Mouse (Mus musculus) CH12.LX (cell line): ENCODE measurements around the gene Lbhd1. TPM values are rescaled to one million over a fixed set of nuclear protein-coding genes. Genes with fewer than 3 reads are reported as not detected.

ENCODE experiments used
- DNase-seq: peaks from one replicate; pipeline ENCODE4 v3.0.0-alpha.2; 2013; ENCODE audit errors: extremely low read depth
- H3K27ac ChIP-seq: 2 replicates; pipeline ENCODE4 v1.5.1; 2012; ENCODE audit warnings: low read depth, mild to moderate bottlenecking, control low read depth, moderate library complexity; ENCODE audit not compliant: insufficient read depth
- H3K27me3 ChIP-seq: replicated peaks from 2 replicates; pipeline ENCODE3; 2012; ENCODE audit warnings: inconsistent platforms
- H3K36me3 ChIP-seq, 2 experiments: replicated peaks in 1 of 2; 2 replicates each; pipeline versions ENCODE3 to v1.6.1; 2012; ENCODE audit warnings: inconsistent platforms in 1 of 2, low read length in 1 of 2, mild to moderate bottlenecking in 1 of 2, mixed read lengths in 1 of 2, moderate library complexity in 1 of 2; ENCODE audit not compliant: control insufficient read depth in 1 of 2, insufficient read depth in 1 of 2
- H3K4me1 ChIP-seq, 2 experiments: 2 replicates each; pipeline ENCODE4 v1.6.1; 2012; ENCODE audit warnings: inconsistent platforms in 1 of 2, moderate library complexity in 1 of 2; ENCODE audit not compliant: insufficient read depth in 2 of 2, control insufficient read depth in 1 of 2
- H3K4me2 ChIP-seq: 2 replicates; pipeline ENCODE4 v1.6.1; 2012; ENCODE audit warnings: low read depth, mild to moderate bottlenecking, control low read depth; ENCODE audit not compliant: poor library complexity, insufficient read depth, severe bottlenecking
- H3K4me3 ChIP-seq, 3 experiments: fragments of 150-350 bp in 1 of 3; sonication (generic) in 1 of 3; replicated peaks in 1 of 3; 2 replicates each; pipeline versions ENCODE3 to v1.5.1; 2011 to 2012; ENCODE audit warnings: low read depth in 2 of 3, low read length in 2 of 3, mild to moderate bottlenecking in 2 of 3, moderate library complexity in 2 of 3, control low read depth in 1 of 3, improper control_type of control experiment in 1 of 3, inconsistent platforms in 1 of 3, mixed read lengths in 1 of 3; ENCODE audit not compliant: poor library complexity in 1 of 3
- H3K79me2 ChIP-seq: replicated peaks from 2 replicates; pipeline ENCODE4 v1.6.1; 2012; ENCODE audit warnings: mild to moderate bottlenecking, moderate library complexity; ENCODE audit not compliant: control insufficient read depth, poor library complexity, insufficient read depth, severe bottlenecking; ENCODE audit errors: extremely low read depth
- H3K9ac ChIP-seq: 2 replicates; pipeline ENCODE4 v1.6.1; 2012; ENCODE audit warnings: low read depth, mild to moderate bottlenecking, control low read depth, moderate library complexity; ENCODE audit not compliant: insufficient read depth
- H3K9me3 ChIP-seq: replicated peaks from 2 replicates; pipeline ENCODE3; 2012; ENCODE audit warnings: low read length, inconsistent platforms, mixed read lengths
- BHLHE40 ChIP-seq: IDR thresholded peaks from 2 replicates; pipeline ENCODE4 v1.6.1; 2011; ENCODE audit warnings: mild to moderate bottlenecking, low read depth, low read length, improper control_type of control experiment
- CHD1 ChIP-seq: IDR thresholded peaks from 2 replicates; pipeline ENCODE4 v1.6.1; 2012; ENCODE audit warnings: low read depth, low read length, improper control_type of control experiment, inconsistent platforms
- CHD2 ChIP-seq: IDR thresholded peaks from 2 replicates; pipeline ENCODE4 v1.6.1; 2011; ENCODE audit warnings: low read length, improper control_type of control experiment
- E2F4 ChIP-seq: IDR thresholded peaks from 2 replicates; pipeline ENCODE4 v1.6.1; 2011; ENCODE audit warnings: low read depth, low read length, improper control_type of control experiment; ENCODE audit not compliant: insufficient replicate concordance
- ELF1 ChIP-seq: IDR thresholded peaks from 2 replicates; pipeline ENCODE4 v1.6.1; 2014; ENCODE audit warnings: low read depth, mild to moderate bottlenecking, inconsistent platforms, low read length, improper control_type of control experiment
- EP300 ChIP-seq: IDR thresholded peaks from 2 replicates; pipeline ENCODE4 v1.6.1; 2011; ENCODE audit warnings: low read length, improper control_type of control experiment
- ETS1 ChIP-seq: conservative IDR thresholded peaks from 2 replicates; pipeline ENCODE4 v1.6.1; 2012; ENCODE audit warnings: low read depth, mild to moderate bottlenecking, inconsistent platforms, low read length, improper control_type of control experiment, moderate library complexity
- HCFC1 ChIP-seq: IDR thresholded peaks from 2 replicates; pipeline ENCODE4 v1.6.1; 2012; ENCODE audit warnings: low read depth, mild to moderate bottlenecking, inconsistent platforms, low read length, improper control_type of control experiment
- IRF4 ChIP-seq: IDR thresholded peaks from 2 replicates; pipeline ENCODE4 v1.6.1; 2014; ENCODE audit warnings: low read depth, mild to moderate bottlenecking, inconsistent platforms, low read length, improper control_type of control experiment
- KAT2A ChIP-seq: IDR thresholded peaks from 2 replicates; pipeline ENCODE4 v1.6.1; 2012; ENCODE audit warnings: low read length, improper control_type of control experiment, inconsistent platforms; ENCODE audit not compliant: insufficient replicate concordance
- MAX ChIP-seq: IDR thresholded peaks from 2 replicates; pipeline ENCODE4 v1.6.1; 2011; ENCODE audit warnings: low read length, improper control_type of control experiment
- MAZ ChIP-seq: IDR thresholded peaks from 2 replicates; pipeline ENCODE4 v1.6.1; 2012; ENCODE audit warnings: low read depth, mild to moderate bottlenecking, inconsistent platforms, low read length, improper control_type of control experiment, moderate library complexity
- MEF2A ChIP-seq: IDR thresholded peaks from 2 replicates; pipeline ENCODE4 v1.6.1; 2014; ENCODE audit warnings: low read depth, mild to moderate bottlenecking, inconsistent platforms, low read length, improper control_type of control experiment, borderline replicate concordance
- MXI1 ChIP-seq: IDR thresholded peaks from 2 replicates; pipeline ENCODE4 v1.6.1; 2011; ENCODE audit warnings: mild to moderate bottlenecking, low read depth, low read length, improper control_type of control experiment
- MYC ChIP-seq: IDR thresholded peaks from 2 replicates; pipeline ENCODE4 v1.6.1; 2011; ENCODE audit warnings: low read depth, mild to moderate bottlenecking, improper control_type of control experiment, low read length
- NRF1 ChIP-seq: IDR thresholded peaks from 2 replicates; pipeline ENCODE4 v1.6.1; 2014; ENCODE audit warnings: low read depth, mild to moderate bottlenecking, inconsistent platforms, low read length, improper control_type of control experiment, moderate library complexity
- PAX5 ChIP-seq: IDR thresholded peaks from 2 replicates; pipeline ENCODE4 v1.6.1; 2012; ENCODE audit warnings: low read length, inconsistent platforms, mixed read lengths
- POLR2A ChIP-seq: IDR thresholded peaks from 2 replicates; pipeline ENCODE4 v1.6.1; 2011; ENCODE audit warnings: low read depth, mild to moderate bottlenecking, improper control_type of control experiment, low read length
- POLR2AphosphoS2 ChIP-seq: IDR thresholded peaks from 2 replicates; pipeline ENCODE4 v1.6.1; 2011; ENCODE audit warnings: low read depth, low read length, improper control_type of control experiment
- SIN3A ChIP-seq: IDR thresholded peaks from 2 replicates; pipeline ENCODE4 v1.6.1; 2012; ENCODE audit warnings: low read length, improper control_type of control experiment, inconsistent platforms
- SMC3 ChIP-seq: IDR thresholded peaks from 2 replicates; pipeline ENCODE4 v1.6.1; 2011; ENCODE audit warnings: low read depth, low read length, improper control_type of control experiment
- TBP ChIP-seq: conservative IDR thresholded peaks from 2 replicates; pipeline ENCODE4 v1.6.1; 2011; ENCODE audit warnings: low read depth, low read length, improper control_type of control experiment
- TCF12 ChIP-seq: IDR thresholded peaks from 2 replicates; pipeline ENCODE4 v1.6.1; 2014; ENCODE audit warnings: low read depth, mild to moderate bottlenecking, inconsistent platforms, low read length, improper control_type of control experiment
- UBTF ChIP-seq: IDR thresholded peaks from 2 replicates; pipeline ENCODE4 v1.6.1; 2012; ENCODE audit warnings: low read depth, mild to moderate bottlenecking, inconsistent platforms, low read length, improper control_type of control experiment, moderate library complexity
- USF1 ChIP-seq: IDR thresholded peaks from 2 replicates; pipeline ENCODE4 v1.6.1; 2014; ENCODE audit warnings: low read depth, mild to moderate bottlenecking, inconsistent platforms, low read length, improper control_type of control experiment
- ZMIZ1 ChIP-seq: IDR thresholded peaks from 2 replicates; pipeline ENCODE4 v1.6.1; 2012; ENCODE audit warnings: low read depth, mild to moderate bottlenecking, inconsistent platforms, low read length, improper control_type of control experiment
- ZNF384 ChIP-seq: IDR thresholded peaks from 2 replicates; pipeline ENCODE4 v1.6.1; 2012; ENCODE audit warnings: low read depth, low read length, improper control_type of control experiment, inconsistent platforms
- dilution Hi-C: fragments of 300-500 bp; cut with MboI; formaldehyde crosslinking; loops from 2 replicates; pipeline ENCODE4 v1.14.3; 2020; ENCODE audit warnings: low sequenced_read_pairs; ENCODE audit not compliant: extremely low pct_unique_long_range_greater_than_20kb, extremely low pct_ligation_motif_present
- in situ Hi-C: fragments of 300-500 bp; cut with MboI; formaldehyde crosslinking; loops from 3 replicates; pipeline ENCODE4 v1.14.3; 2019; ENCODE audit warnings: low sequenced_read_pairs, low pct_ligation_motif_present, low pct_unique_long_range_greater_than_20kb, mixed read lengths
- polyA plus RNA-seq: library from polyadenylated mRNA; unstranded; fragments of >175 nt; gene quantifications from 2 replicates; pipeline ENCODE4 v1.2.1, GENCODE M21; 2012; ENCODE audit warnings: low read depth; ENCODE audit not compliant: insufficient read length
- total RNA-seq, 2 experiments: library from RNA; depleted of rRNA; stranded (reverse); fragments of 300-350 nt in 1 of 2; fragments of >200 nt in 1 of 2; gene quantifications; 2 replicates each; pipeline ENCODE4 v1.2.3; 2012 to 2014

The Lbhd1 gene
- total and polyA plus RNA-seq, 3 experiments, result 7.5 to 50.4 (median 15.6) TPM

DNA sequence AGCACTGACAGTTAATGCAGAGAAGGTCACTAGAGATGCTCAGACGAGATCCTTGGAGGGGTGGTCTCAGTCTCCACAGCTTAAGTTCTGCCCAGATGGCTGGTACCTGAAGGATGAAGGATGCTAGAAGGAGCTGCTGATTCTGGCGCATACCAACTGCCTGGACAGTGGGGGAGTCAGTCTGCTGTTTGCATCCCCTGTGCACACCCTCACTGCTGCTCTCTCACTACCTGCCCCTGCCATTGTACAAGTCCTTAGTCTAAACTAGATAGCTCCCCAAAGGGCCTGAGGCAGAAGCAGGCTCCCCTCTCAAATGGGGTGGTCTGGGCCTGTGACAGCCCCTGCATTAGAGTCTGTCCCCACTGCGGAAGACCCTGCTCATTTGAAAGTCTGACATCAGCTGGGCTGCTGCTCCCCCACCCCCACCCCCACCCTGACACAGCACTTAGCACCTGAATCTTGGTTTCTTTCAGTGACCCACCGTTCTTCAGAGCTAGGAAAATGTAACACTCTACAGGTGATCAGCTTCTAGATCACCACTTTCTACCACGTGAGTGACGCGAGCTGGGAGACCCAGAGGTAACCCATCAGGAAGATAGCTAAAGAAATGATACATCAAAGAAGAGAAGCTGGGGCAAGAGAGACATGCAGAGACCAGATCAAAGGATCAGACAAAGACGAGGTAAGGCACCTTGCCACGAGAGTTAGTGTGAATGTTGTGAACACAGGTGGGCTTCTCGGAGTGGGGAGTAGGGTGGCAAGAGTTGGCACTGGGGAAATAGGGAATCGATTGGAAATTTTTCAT, 44.2 kb upstream of the Lbhd1 start, which contains the start of gene Gng3:
Gene Gng3 (minus strand): TSS at position 92 of the 805 bp plus-strand sequence.
- peaks cover 15 to 51% of the 10 kb centered on the region in 2 experiments for H3K36me3 ChIP-seq
- dilution Hi-C loops, result no loop called here

GRCm38 (mm10) chr19:8839908-8840791, 43.4 kb upstream of the Lbhd1 start:
- no peaks in the 10 kb centered on the region for H3K9me3 ChIP-seq
- in situ Hi-C loops, result loop anchor here (25.0 kb wide), 1 partner anchor 1022 kb away; no protein-coding TSS in a partner anchor
- peak; percentile 55 for DNase-seq
- H3K4me2 ChIP-seq, result peak overlapping the region; percentile 96
- H3K9ac ChIP-seq, result peak overlapping the region; percentile 75
- H3K79me2 ChIP-seq, result peaks cover 20% of the 10 kb centered on the region
- H3K27me3 ChIP-seq, result no peaks in the 10 kb centered on the region
- H3K4me1 ChIP-seq, result peaks cover 11 to 45% of the 10 kb centered on the region in 2 experiments
- dilution Hi-C loops, result no loop called here
- H3K4me3 ChIP-seq, result peak overlapping the region; percentile 54 to 81 (median 65)
- peak overlapping the region; percentile 62 for H3K27ac ChIP-seq
- peaks cover 15 to 51% of the 10 kb centered on the region in 2 experiments for H3K36me3 ChIP-seq
- TF ChIP-seq ZNF384 (no peak), CHD1 (0 out of 2 replicates have a peak, but pooled peaks have one; percentile 61), SMC3 (0 out of 2 replicates have a peak, but pooled peaks have one; percentile 2), MXI1 (peak; percentile 53; the same call in 1 of the 2 replicates), PAX5 (no peak), HCFC1 (peak; percentile 27; the same call in 1 of the 2 replicates), KAT2A (0 out of 2 replicates have a peak, but pooled peaks have one; percentile 8), USF1 (peak; percentile 55), ELF1 (peak; percentile 80), EP300 (no peak), TCF12 (no peak), POLR2AphosphoS2 (0 out of 2 replicates have a peak, but pooled peaks have one; percentile 75), SIN3A (peak; percentile 94), ZMIZ1 (0 out of 2 replicates have a peak, but pooled peaks have one; percentile 49), MAZ (no peak), MEF2A (peak; percentile 24; the same call in 1 of the 2 replicates)

More for the DNA sequence above, 44.2 kb upstream of the Lbhd1 start, which contains the start of gene Gng3:
- H3K79me2 ChIP-seq, result peaks cover 20% of the 10 kb centered on the region
- in situ Hi-C loops, result loop anchor here (25.0 kb wide), 1 partner anchor 1023 kb away; no protein-coding TSS in a partner anchor
- TF ChIP-seq MAX (0 out of 2 replicates have a peak, but pooled peaks have one; percentile 46), UBTF (no peak), NRF1 (0 out of 2 replicates have a peak, but pooled peaks have one; percentile 15), BHLHE40 (peak; percentile 36; the same call in 1 of the 2 replicates), IRF4 (0 out of 2 replicates have a peak, but pooled peaks have one; percentile 17), ETS1 (0 out of 2 replicates have a peak, but pooled peaks have one; percentile 32), POLR2AphosphoS2 (no peak), EP300 (no peak), TCF12 (peak; percentile 77), POLR2A (peak; percentile 38; the same call in 1 of the 2 replicates), ELF1 (peak; percentile 76), E2F4 (no peak), CHD2 (peak; percentile 75), HCFC1 (peak; percentile 49; the same call in 1 of the 2 replicates), SIN3A (peak; percentile 73), CHD1 (peak; percentile 98), MAZ (no peak; the same call in 1 of the 2 replicates), MEF2A (peak; percentile 44; the same call in 1 of the 2 replicates), SMC3 (no peak), MXI1 (peak; percentile 48; the same call in 1 of the 2 replicates), ZMIZ1 (no peak), USF1 (no peak), MYC (peak; percentile 40; the same call in 1 of the 2 replicates), TBP (0 out of 2 replicates have a peak, but pooled peaks have one; percentile 56)
- H3K4me2 ChIP-seq, result peak within 1 kb of the TSS; percentile 96
- peak; percentile 64 for DNase-seq
- peak within 1 kb of the TSS; percentile 75 for H3K9ac ChIP-seq
- no peaks in the 10 kb centered on the region for H3K9me3 ChIP-seq
- H3K27me3 ChIP-seq, result no peaks in the 10 kb centered on the region
- peaks cover 11 to 45% of the 10 kb centered on the region in 2 experiments for H3K4me1 ChIP-seq
- peak within 1 kb of the TSS; percentile 92 for H3K27ac ChIP-seq
- H3K4me3 ChIP-seq, result peak within 1 kb of the TSS; percentile 56 to 81 (median 65)
